Mouse (Mus musculus) E14TG2a.4 (cell line): ENCODE data around the gene Cdc6.

Experiments
- CTCF ChIP-seq: conservative IDR thresholded peaks from 2 replicates; pipeline ENCODE4 v1.5.1; 2014; ENCODE audit warnings: low read length
- POU5F1 ChIP-seq: IDR thresholded peaks from 2 replicates; pipeline ENCODE4 v1.6.1; 2014; ENCODE audit warnings: low read length, borderline replicate concordance

DNA sequence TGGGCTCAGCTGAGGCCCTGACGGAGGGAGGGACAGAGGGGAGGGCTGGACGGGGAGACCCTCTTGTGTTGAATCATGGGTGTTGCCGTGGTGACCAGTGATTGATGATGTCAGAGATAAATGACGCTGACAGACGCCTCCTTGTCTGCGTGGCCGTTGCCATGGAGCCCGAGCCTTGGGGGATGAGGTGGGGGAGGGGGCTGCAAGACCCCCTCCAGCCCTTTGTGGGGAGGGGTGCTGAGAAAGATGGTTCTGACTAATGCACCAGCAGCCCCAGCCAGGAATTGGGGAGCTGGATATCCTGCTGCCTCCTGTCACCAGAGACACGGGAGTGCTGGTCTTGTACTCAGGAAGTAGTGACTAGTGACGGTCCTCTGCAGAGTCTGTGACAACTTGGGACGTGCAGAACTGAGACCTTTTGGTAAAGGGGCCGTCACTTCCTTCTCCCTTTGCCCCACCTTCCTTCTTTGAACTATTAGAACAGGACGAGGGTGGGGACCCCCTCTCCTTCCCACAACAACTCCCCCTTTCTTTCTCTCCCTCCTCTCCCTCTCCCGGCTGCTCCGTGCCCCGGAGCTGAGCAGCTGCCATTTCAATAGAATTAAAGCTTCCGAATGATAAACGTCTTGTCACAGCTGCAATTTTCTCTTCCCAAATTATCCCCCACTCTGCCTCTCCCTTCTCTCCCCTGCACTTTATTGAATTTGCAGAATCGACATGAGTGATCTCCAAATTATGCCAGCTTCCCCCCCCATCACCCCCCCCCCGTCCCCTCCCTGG is 61.3 kb downstream of the Cdc6 start:
- TF ChIP-seq CTCF: no peak
- TF ChIP-seq POU5F1: no peak
